9 mouse cellular contexts compared by ENCODE assay signal in the genomic region with DNA sequence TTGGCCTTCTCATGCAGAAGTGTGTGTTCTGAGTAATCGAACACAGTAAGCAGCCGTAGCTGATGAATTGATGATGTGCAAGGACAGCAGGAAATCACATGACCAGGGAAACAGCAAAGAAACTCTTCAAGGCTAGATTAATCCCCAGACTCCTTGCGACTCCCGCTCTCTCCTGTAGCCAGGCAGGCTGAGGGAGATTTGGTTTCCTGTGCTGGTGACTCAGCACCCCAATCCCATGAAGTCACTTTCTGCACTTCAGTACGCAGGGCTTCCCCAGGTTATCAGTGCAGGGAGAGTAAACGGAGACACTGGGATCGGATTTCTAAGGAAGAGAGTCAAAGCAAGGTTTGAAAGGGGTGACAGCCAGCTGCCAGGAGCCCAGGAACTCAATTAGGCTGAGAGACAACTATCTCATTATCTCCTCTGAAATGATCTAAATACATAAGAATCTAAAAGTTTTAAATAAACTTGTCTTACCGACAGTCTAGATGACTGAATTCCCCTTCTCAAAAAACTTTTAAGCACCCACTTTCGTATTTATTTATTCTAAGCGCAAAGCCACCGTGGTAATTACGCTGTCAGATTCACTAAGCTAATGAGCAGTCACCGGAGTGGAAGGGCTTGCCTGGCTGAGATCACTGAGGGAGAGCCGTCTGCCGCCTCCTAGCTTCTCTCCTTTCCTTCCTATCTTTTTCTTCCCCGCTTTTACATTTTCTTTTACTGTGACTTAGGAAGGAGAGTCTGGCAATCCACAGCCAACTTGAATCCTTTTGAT.
DNase-seq lines count a peak whose midpoint lies in the region; ATAC-seq lines count a peak whose summit lies in the region.
"Had no signal": no experiment of that assay in that cellular context is flagged by ENCODE, and none has a peak within 500 bp of the region (broad histone marks: within the 10 kb centered on the region; RNA-seq: fewer than 3 reads in every experiment).

No protein-coding gene starts in this region.

- WGBS in liver, embryonic 12.5 days (ENCODE audit: insufficient replicate concordance), result 19% methylated on average over 16 of the region's 16 CpGs
- 8% methylated on average over 16 of the region's 16 CpGs for WGBS in hindbrain, embryonic 11.5 days
- WGBS in neural tube, embryonic 11.5 days, result 8% methylated on average over 16 of the region's 16 CpGs

- no peak for DNase-seq in liver
- DNase-seq in cerebellum, postnatal 36 days, result peak; percentile 32 to 35
- DNase-seq in hindbrain, embryonic 11.5 days (ENCODE audit: low spot score), result peak; percentile 51
- DNase-seq in neural tube, embryonic 11.5 days (ENCODE audit: low spot score), result peak; percentile 42
- DNase-seq in spleen, postnatal 14 days (ENCODE audit: low spot score in 2 of 2), result no peak
- no peak for DNase-seq in kidney, postnatal 10 days
- DNase-seq in thymus, postnatal 14 days, result no peak

- H3K4me1 ChIP-seq in liver, embryonic 12.5 days, result peaks cover 6% of the 10 kb centered on the region; the same call in 1 of the 2 replicates
- H3K4me1 ChIP-seq in hindbrain, embryonic 11.5 days (replicated peaks; ENCODE audit: control insufficient read depth, insufficient read depth, low read length), result no peaks in the 10 kb centered on the region
- peaks cover 9% of the 10 kb centered on the region; the same call in 1 of the 2 replicates for H3K4me1 ChIP-seq in neural tube, embryonic 11.5 days (ENCODE audit: control insufficient read depth, insufficient read depth, low read length)

- no peak overlapping the region for H3K9ac ChIP-seq in liver, embryonic 12.5 days
- H3K9ac ChIP-seq in hindbrain, embryonic 11.5 days (ENCODE audit: low read depth, low read length), result no peak overlapping the region; the same call in 1 of the 2 replicates
- no peak overlapping the region for H3K9ac ChIP-seq in neural tube, embryonic 11.5 days (ENCODE audit: low read length)

- no peak overlapping the region for H3K27ac ChIP-seq in liver, embryonic 12.5 days
- H3K27ac ChIP-seq in hindbrain, embryonic 11.5 days (ENCODE audit: low read depth, low read length), result no peak overlapping the region
- H3K27ac ChIP-seq in neural tube, embryonic 11.5 days (ENCODE audit: low read depth, low read length), result no peak overlapping the region

- H3K4me2 ChIP-seq in liver, embryonic 12.5 days, result 0 out of 2 replicates have a peak overlapping the region, but pooled peaks have one; percentile 10
- H3K4me2 ChIP-seq in hindbrain, embryonic 11.5 days (replicated peaks; ENCODE audit: low read depth, low read length), result peak overlapping the region; percentile 14; the same call in 1 of the 2 replicates
- H3K4me2 ChIP-seq in neural tube, embryonic 11.5 days (ENCODE audit: low read depth), result peak overlapping the region; percentile 29

- H3K27me3 ChIP-seq in liver, embryonic 12.5 days (replicated peaks), result peaks cover 10% of the 10 kb centered on the region
- no peaks in the 10 kb centered on the region for H3K27me3 ChIP-seq in hindbrain, embryonic 11.5 days (ENCODE audit: control insufficient read depth, insufficient read depth, low read length)
- H3K27me3 ChIP-seq in neural tube, embryonic 11.5 days (ENCODE audit: control insufficient read depth, insufficient read depth, low read length), result no peaks in the 10 kb centered on the region

- H3K36me3 ChIP-seq in liver, embryonic 12.5 days, result no peaks in the 10 kb centered on the region
- no peaks in the 10 kb centered on the region for H3K36me3 ChIP-seq in hindbrain, embryonic 11.5 days (ENCODE audit: control insufficient read depth, insufficient read depth, low read length)
- no peaks in the 10 kb centered on the region for H3K36me3 ChIP-seq in neural tube, embryonic 11.5 days (ENCODE audit: control insufficient read depth, insufficient read depth, low read length)

- no peaks in the 10 kb centered on the region for H3K9me3 ChIP-seq in liver, embryonic 12.5 days (replicated peaks)
- H3K9me3 ChIP-seq in hindbrain, embryonic 11.5 days (ENCODE audit: control insufficient read depth, low read length), result no peaks in the 10 kb centered on the region
- H3K9me3 ChIP-seq in neural tube, embryonic 11.5 days (ENCODE audit: control insufficient read depth, low read length), result 0 out of 2 replicates have a peak, but pooled peaks cover 4% of the 10 kb centered on the region

- no peak for ATAC-seq in liver, embryonic 12.5 days
- ATAC-seq in hindbrain, embryonic 11.5 days (ENCODE audit: low FRiP score), result no peak; the same call in 1 of the 2 replicates
- no peak for ATAC-seq in neural tube, embryonic 11.5 days (ENCODE audit: insufficient read depth, low FRiP score, low TSS enrichment)

- no peak overlapping the region for H3K4me3 ChIP-seq in liver, embryonic 12.5 days
- H3K4me3 ChIP-seq in hindbrain, embryonic 11.5 days (ENCODE audit: low read depth, low read length), result no peak overlapping the region
- no peak overlapping the region for H3K4me3 ChIP-seq in neural tube, embryonic 11.5 days (ENCODE audit: low read depth, low read length)
- H3K4me3 ChIP-seq: megakaryocyte, embryonic 14.5 days had no signal

Comparison
In these comparisons a context has a peak if more than half of its experiments do, and no peak if none do; other contexts are left out.
1. DNase-seq: peak in cerebellum, postnatal 36 days (2 of 2), hindbrain, embryonic 11.5 days (single experiment) and neural tube, embryonic 11.5 days (single experiment); none in liver (single experiment), spleen, postnatal 14 days (0 of 2), kidney, postnatal 10 days (single experiment) and thymus, postnatal 14 days (single experiment).
2. Peak in every context shown above with its lines, with median percentiles within 50 percentile points of each other: H3K4me2 ChIP-seq.